Mouse (Mus musculus) kidney, adult 11 months (tissue): ENCODE measurements around the gene Kri1.

ENCODE experiments used
- DNase-seq: peaks from one replicate; pipeline ENCODE4 v3.0.0; 2022

Kri1 gene

GRCm38 (mm10) chr9:21314367-21315140, 26.8 kb upstream of the Kri1 start:
- DNase-seq, result no peak

DNA sequence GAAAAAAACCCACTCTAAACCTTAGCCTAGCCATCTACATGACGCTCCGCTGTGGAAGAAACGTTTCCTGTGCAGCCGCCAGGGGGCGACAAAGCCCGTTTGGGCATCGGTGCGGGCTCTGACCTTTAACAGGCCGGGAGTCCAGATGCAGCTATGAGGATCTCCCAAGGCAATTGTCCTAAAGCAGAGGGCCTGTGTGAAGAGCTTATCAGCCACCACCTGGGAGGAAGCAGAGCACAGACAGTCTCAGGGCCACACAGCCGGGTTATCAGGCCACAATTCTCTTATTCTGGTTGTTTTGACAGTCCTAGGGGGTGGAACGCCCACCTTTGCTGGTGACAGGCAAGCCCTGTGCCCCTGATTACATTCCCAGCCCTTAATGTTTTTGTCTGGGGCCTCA, 25.6 kb upstream of the Kri1 start:
- DNase-seq, result peak; percentile 77

GRCm38 (mm10) chr9:21312134-21312533, 24.4 kb upstream of the Kri1 start, which contains the start of gene Ap1m2:
Ap1m2 (minus strand) TSS chr9:21312337.
- peak; percentile 66 for DNase-seq

GRCm38 (mm10) chr9:21311695-21312094, 23.9 kb upstream of the Kri1 start:
- no peak for DNase-seq

DNA sequence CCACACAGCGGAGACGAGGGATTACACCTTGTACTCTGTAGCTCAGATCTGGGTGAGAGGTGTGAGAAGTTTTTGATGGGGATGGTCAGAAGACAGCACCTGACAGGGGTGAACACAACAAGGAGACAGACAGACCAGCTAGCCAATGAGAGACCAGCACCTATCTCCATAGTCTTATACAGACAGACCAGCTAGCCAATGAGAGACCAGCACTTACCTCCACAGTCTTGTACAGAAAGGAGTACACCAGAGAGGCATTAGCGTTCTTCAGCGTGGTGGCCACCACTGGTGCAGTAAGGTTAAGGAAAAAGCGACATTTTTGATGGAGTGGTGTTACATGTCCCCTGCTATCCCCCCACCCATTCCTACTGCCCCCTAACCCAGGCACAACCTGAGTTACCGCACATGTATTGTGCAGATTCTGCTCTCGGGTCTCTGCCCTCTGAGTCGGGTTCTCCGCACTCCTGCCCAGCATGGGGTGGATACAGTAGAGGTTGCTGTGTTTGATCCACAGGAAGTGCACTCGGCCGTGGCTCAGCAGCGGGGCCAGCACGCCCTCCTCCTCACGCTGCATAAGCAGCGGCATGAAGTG, 21.5 kb upstream of the Kri1 start:
- no peak for DNase-seq

GRCm38 (mm10) chr9:21305065-21305464, 17.3 kb upstream of the Kri1 start:
- DNase-seq, result no peak

GRCm38 (mm10) chr9:21299014-21299413, 11.2 kb upstream of the Kri1 start:
- DNase-seq, result no peak

- DNase-seq, result no peak
Observed at GRCm38 (mm10) chr9:21292271-21292670, 4.5 kb upstream of the Kri1 start.

GRCm38 (mm10) chr9:21291868-21292267, 4.1 kb upstream of the Kri1 start:
- peak; percentile 36 for DNase-seq

DNA sequence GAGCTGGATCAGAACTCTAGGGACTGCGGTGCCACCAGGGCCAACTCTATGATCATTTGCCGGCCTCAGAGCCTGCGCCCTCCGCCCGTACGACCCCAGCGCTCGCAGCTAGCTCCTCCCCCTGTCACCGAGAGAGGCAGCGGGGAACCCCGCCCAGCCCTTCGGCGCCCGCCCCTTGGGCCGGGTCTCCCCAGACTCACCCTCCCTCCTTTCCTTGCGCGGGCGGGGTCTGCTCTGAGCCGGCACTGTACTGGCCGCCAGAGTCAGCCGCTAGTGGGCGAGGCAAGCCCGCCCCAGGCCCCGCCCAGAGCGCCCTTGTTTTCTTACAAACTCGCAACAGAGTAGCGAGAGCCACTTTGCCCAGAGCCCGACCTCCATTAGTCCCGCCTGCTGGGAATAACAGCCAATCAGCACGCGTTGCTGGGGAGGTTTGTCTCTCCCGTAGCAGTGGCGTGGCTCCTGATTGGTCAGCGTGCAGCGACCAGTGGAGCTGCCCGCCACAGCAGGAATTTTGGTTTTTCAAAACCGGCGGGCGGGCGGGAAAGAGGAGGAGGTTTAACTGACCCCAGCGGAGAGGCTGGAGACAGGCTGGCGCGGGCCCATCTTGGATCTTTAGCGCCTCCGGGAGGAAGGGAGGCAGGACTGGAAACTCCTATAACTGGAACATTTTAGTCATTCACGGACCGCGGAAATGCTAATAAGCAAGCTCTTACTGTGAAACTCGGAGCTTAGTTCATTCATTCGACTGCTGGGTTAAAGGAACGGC, 3.4 kb upstream of the Kri1 start, which contains the start of gene Cdkn2d:
Gene Cdkn2d (minus strand): TSS at position 386 of the 766 bp plus-strand sequence.
- DNase-seq, result peak; percentile 100

GRCm38 (mm10) chr9:21290589-21290988, 2.8 kb upstream of the Kri1 start:
- no peak for DNase-seq

DNA sequence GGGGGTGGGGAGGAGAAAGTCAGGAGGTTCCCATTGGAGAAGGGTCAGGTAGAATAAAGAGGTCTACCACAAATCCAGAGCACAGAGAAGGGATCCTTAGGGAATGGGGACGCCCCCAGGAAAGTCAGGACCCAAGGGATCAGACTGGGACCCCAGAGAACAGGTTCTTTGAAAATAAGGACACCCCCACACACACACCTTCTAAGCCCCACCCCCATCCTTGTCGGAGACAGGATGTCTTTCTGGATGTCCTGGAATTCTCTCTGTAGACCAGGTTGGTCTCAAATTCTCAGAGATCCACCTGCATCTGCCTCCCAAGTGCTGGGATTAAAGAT, 1.5 kb upstream of the Kri1 start:
- no peak for DNase-seq

DNA sequence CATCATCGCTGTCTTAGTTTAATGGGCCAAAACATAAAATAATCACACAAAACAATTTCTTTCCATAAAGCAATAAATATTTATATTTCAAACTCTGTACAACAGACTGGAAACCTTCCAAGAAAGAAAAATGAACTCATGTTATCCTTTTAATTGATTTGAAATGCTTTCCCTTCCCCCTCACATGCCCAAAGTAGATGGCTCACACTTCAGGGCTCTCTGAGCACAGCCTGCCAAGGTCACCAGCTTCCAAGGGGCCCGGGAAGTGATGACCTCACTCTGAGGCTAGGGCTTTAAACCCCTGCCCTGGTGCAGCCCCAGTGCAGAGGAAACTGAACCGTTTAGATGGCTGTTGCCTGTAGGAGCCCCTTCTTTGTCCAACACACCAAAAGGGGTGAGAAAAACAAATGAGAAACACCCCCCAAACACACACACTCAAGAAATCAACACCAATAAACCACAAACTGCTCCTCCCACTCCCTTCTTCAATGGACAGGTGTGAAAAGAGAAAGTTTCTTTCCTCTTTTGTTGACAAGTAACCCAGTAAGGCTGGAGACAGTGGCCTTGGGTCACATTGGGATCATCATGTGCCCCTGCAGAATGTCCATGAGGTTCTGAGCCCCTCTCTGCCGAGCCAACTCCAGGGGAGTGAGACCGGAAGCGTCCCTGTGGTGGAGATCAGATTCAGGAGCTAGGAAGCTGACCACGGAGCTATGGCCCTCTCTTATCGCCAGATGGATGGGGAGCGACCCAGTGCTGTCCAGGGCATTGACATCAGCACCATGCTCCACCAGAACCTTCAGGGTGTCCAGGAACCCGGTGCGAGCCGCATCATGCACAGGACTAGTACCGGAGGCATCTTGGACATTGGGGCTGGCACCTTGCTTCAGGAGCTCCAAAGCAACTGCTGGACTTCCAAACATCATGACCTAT, 901 bp upstream of the Kri1 start:
- no peak for DNase-seq

DNA sequence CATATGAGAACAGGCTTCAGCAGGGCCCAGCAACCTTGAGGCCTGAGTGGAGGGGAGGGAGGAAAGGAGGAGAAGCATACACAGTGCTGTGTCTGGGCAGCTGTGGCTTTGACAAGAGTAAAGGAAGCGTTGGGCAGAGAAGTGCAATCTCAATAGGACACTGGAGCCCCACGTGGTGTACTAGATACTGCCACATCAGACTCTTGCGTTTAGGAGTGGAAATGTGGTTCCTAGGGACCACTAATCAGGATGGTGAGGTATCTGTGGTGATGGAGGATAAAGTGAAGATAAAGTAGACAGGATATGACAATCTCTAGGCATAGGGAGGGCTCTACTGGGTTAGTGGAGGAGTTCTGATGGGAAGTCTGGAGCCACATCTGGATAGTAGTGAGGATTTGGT, 1.0 kb downstream of the Kri1 start:
- no peak for DNase-seq

GRCm38 (mm10) chr9:21283994-21284393, 3.8 kb downstream of the Kri1 start:
- DNase-seq, result no peak

- no peak for DNase-seq
Observed at GRCm38 (mm10) chr9:21283591-21283990, 4.2 kb downstream of the Kri1 start.

DNA sequence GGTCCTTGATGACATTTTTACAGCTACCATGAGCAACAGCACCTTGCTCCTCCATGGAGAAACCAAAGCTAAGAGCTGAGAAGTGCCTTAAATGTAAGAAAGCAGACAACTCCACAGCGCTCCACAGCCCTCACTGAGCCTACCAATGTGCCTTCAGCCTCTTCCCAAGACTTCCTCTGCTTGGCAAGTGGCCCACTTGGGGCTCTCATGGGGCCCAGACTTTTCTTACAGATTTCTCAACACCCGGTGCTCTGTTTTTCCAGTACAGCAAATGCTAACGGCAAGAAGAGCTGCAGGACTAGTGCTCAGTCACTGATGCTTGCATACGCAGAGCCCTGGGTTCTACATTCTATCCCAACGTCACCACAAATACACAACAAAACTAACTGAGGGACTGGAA, 10.0 kb downstream of the Kri1 start:
- DNase-seq, result no peak

GRCm38 (mm10) chr9:21276307-21276706, 11.5 kb downstream of the Kri1 start:
- DNase-seq, result no peak

DNA sequence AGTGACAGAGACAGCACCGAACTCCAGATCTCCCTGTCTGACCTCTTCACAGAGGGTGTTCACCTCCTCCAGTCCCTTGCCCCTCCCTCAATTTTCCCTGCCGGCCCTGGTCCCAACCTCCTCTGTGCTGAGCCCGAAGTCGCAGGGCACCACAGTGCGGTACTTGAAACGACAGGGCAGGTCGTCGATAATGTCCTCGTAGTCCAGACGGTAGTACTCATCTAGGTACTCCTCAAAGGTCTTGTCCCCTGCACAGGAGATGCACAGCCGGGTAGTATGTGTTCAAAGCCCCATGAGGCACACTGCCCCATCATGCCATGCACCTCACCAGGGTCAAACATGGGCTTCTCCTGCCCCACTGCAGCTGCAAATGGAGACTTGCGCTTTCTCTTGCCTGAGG, 12.0 kb downstream of the Kri1 start:
- no peak for DNase-seq

DNA sequence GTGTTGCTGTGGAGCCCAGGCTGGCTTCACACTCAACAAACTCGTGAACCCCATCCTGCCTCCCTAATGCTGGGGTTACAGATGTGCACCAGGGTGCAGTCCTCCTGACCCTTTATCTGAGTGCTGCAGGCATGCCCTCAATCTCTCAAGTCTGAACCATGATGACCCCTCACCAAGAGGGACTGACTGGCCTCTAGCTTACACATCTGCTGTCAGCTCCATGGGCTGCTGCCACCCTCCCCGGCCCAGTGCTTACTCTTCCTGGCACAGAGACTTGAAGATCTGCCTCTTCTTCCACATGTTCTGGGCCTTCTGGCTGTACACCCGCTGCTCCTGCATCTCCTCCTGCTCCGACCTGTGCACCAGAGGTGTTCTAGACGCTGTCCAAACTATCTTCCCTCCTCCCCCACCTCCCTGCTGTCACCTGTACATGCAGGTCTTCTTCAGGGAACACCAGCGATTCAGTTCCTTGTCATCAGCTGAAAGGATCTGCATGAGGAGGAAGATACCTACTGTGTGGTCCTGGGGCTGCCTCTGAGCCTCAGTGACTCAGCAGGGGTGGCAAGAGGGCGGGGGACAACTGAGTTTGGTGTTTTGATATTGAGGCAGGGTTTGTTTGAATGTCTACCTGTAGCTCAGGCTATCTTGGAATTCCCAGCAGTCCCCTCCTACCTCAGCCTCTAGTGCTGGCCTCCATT, 12.6 kb downstream of the Kri1 start:
- no peak for DNase-seq

- DNase-seq, result no peak
Observed at GRCm38 (mm10) chr9:21274336-21274735, 13.4 kb downstream of the Kri1 start.
